Mouse (Mus musculus): ENCODE measurements around the gene Zfp462. TPM values are rescaled to one million over a fixed set of nuclear protein-coding genes. Genes with fewer than 3 reads are reported as not detected.

The Zfp462 gene
- total RNA-seq, 4 experiments from 2014 or later, result 43.7 to 73.9 (median 58.2) TPM

GRCm38 (mm10) chr4:55049938-55050610, 105.2 kb downstream of the Zfp462 start:
- no peak for DNase-seq

- DNase-seq, result no peak
Measured at GRCm38 (mm10) chr4:55051345-55051744, 106.5 kb downstream of the Zfp462 start.

- DNase-seq, result no peak
Measured at GRCm38 (mm10) chr4:55052686-55053085, 107.8 kb downstream of the Zfp462 start.

GRCm38 (mm10) chr4:55057666-55058455, 113.0 kb downstream of the Zfp462 start:
- DNase-seq, result peak; percentile 76

GRCm38 (mm10) chr4:55058901-55059300, 114.1 kb downstream of the Zfp462 start:
- DNase-seq, result no peak

GRCm38 (mm10) chr4:55066341-55067170, 121.7 kb downstream of the Zfp462 start:
- no peak for DNase-seq

GRCm38 (mm10) chr4:55071535-55071934, 126.7 kb downstream of the Zfp462 start:
- DNase-seq, result no peak

- no peak for DNase-seq
Measured at GRCm38 (mm10) chr4:55077133-55077889, 132.5 kb downstream of the Zfp462 start.

- DNase-seq, result no peak
Measured at GRCm38 (mm10) chr4:55077902-55078716, 133.3 kb downstream of the Zfp462 start.

GRCm38 (mm10) chr4:55079056-55079455, 134.2 kb downstream of the Zfp462 start:
- no peak for DNase-seq

- no peak for DNase-seq
Measured at GRCm38 (mm10) chr4:55084080-55084688, 139.3 kb downstream of the Zfp462 start.

GRCm38 (mm10) chr4:55088153-55088552, 143.3 kb downstream of the Zfp462 start:
- DNase-seq, result no peak

GRCm38 (mm10) chr4:55088922-55089321, 144.1 kb downstream of the Zfp462 start:
- no peak for DNase-seq

GRCm38 (mm10) chr4:55097157-55097556, 152.3 kb downstream of the Zfp462 start:
- no peak for DNase-seq

GRCm38 (mm10) chr4:55098366-55098765, 153.5 kb downstream of the Zfp462 start:
- no peak for DNase-seq

GRCm38 (mm10) chr4:55100851-55101250, 156.0 kb downstream of the Zfp462 start:
- DNase-seq, result no peak

- DNase-seq, result no peak
Measured at GRCm38 (mm10) chr4:55101601-55102000, 156.8 kb downstream of the Zfp462 start.

GRCm38 (mm10) chr4:55102382-55102781, 157.5 kb downstream of the Zfp462 start:
- DNase-seq, result no peak

- no peak for DNase-seq
Measured at GRCm38 (mm10) chr4:55103575-55103974, 158.7 kb downstream of the Zfp462 start.

GRCm38 (mm10) chr4:55117839-55118487, 173.1 kb downstream of the Zfp462 start:
- DNase-seq, result no peak

Measured in adrenal gland, adult 8-10 months (tissue).